In the genomic region with DNA sequence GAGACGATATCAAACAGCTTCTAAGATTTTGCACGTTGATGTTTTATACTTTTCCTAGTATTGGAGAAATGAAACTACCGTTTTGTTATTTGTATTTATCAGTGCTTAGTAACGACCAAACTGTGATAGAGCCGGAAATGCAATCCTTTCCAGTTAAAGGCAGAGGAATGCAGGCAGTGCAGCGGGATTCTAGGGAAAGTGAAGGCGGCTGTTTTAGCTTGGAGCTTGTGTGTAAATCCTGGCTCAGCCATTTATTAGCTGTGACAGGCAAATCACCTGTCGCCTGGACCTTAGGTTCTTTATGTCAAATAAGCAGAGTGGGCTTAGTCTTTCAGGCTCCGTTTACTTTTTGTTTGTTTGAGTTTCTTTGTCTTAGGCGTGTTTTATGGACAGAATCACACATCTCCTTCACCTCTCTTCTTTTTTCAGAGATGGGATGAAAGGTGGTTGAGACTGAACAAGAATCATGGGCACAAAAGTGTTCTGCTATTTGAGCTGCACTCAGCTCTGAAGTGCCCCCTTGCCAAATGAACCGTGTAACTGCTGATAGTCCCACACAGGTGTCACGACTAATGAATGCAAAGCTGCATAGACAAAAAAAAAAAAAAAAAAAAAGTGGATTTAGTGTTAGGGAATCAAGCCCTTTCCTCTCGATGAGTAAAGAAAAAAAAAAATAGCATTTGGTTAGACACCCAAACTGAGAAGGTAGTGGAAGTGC, we compare ENCODE assay signal across 8 mouse cellular contexts. TPM values are rescaled to one million over a fixed set of nuclear protein-coding genes. Genes with fewer than 3 reads are reported as not detected.
DNase-seq lines count a peak whose midpoint lies in the region; ATAC-seq and TF ChIP-seq lines count a peak whose summit lies in the region.

No protein-coding gene starts in this region.

- no peaks in the 10 kb centered on the region for H3K9me3 ChIP-seq in CH12.LX (replicated peaks; ENCODE audit: low read length)
- H3K9me3 ChIP-seq in heart, embryonic 15.5 days (replicated peaks): 0 out of 2 replicates have a peak, but pooled peaks cover 3% of the 10 kb centered on the region
- no peaks in the 10 kb centered on the region for H3K9me3 ChIP-seq in limb, embryonic 13.5 days
- H3K9me3 ChIP-seq in neural tube, embryonic 13.5 days: no peaks in the 10 kb centered on the region

- peak overlapping the region; percentile 59 to 92 (median 89) for H3K4me3 ChIP-seq in CH12.LX (replicated peaks in 1 of 3; ENCODE audit: low read depth in 2 of 3, low read length in 2 of 3, poor library complexity in 1 of 3)
- H3K4me3 ChIP-seq in brown adipose tissue, adult 24 weeks (ENCODE audit: insufficient read depth, low read depth, low read length): peak overlapping the region; percentile 80
- H3K4me3 ChIP-seq in heart, embryonic 15.5 days: peak overlapping the region; percentile 87
- H3K4me3 ChIP-seq in limb, embryonic 13.5 days: peak overlapping the region; percentile 75
- peak overlapping the region; percentile 71 for H3K4me3 ChIP-seq in neural tube, embryonic 13.5 days

- H3K4me1 ChIP-seq in CH12.LX (ENCODE audit: control insufficient read depth in 1 of 2, insufficient read depth in 2 of 2): peaks cover 0 to 17% of the 10 kb centered on the region in 2 experiments; a peak in 2 of 4 replicates
- no peaks in the 10 kb centered on the region for H3K4me1 ChIP-seq in brown adipose tissue, adult 24 weeks (ENCODE audit: control insufficient read depth, insufficient read depth, insufficient read length, low read length)
- peaks cover 8% of the 10 kb centered on the region; the same call in 1 of the 2 replicates for H3K4me1 ChIP-seq in heart, embryonic 15.5 days (replicated peaks)
- H3K4me1 ChIP-seq in limb, embryonic 13.5 days: peaks cover 20% of the 10 kb centered on the region
- H3K4me1 ChIP-seq in neural tube, embryonic 13.5 days (replicated peaks): peaks cover 25% of the 10 kb centered on the region

- no peak for TF ChIP-seq CTCF in CH12.LX (conservative IDR thresholded peaks at IDR 0.05 in 1 of 2, IDR thresholded peaks at IDR 0.05 in 1 of 2; ENCODE audit: low read depth in 2 of 2, low read length in 2 of 2)

- in situ Hi-C loops in CH12.LX (cut with MboI; ENCODE audit: low pct_ligation_motif_present, low pct_unique_long_range_greater_than_20kb, low sequenced_read_pairs): no loop called here

- peak overlapping the region; percentile 56 for H3K9ac ChIP-seq in CH12.LX (ENCODE audit: insufficient read depth, low read depth)
- no peak overlapping the region for H3K9ac ChIP-seq in heart, embryonic 15.5 days
- no peak overlapping the region for H3K9ac ChIP-seq in limb, embryonic 13.5 days
- no peak overlapping the region for H3K9ac ChIP-seq in neural tube, embryonic 13.5 days

- no peak for ATAC-seq in heart, embryonic 15.5 days (replicated peaks; ENCODE audit: insufficient number of reproducible peaks, insufficient read depth, low FRiP score, low read depth)
- no peak for ATAC-seq in limb, embryonic 13.5 days (ENCODE audit: low FRiP score, low read depth)
- no peak for ATAC-seq in neural tube, embryonic 13.5 days (ENCODE audit: low read depth)
- no peak for ATAC-seq in activated CD4-positive, CD25-positive, alpha-beta regulatory T cell, adult 4 months

- H3K27ac ChIP-seq in CH12.LX (ENCODE audit: insufficient read depth, low read depth): no peak overlapping the region
- H3K27ac ChIP-seq in brown adipose tissue, adult 24 weeks (replicated peaks; ENCODE audit: low read depth, low read length): no peak overlapping the region
- peak overlapping the region; percentile 92 for H3K27ac ChIP-seq in heart, embryonic 15.5 days
- H3K27ac ChIP-seq in limb, embryonic 13.5 days: no peak overlapping the region
- H3K27ac ChIP-seq in neural tube, embryonic 13.5 days (replicated peaks): no peak overlapping the region

- no peak for TF ChIP-seq EP300 in CH12.LX (IDR thresholded peaks at IDR 0.05; ENCODE audit: low read length)

- TF ChIP-seq RAD21 in CH12.LX (IDR thresholded peaks at IDR 0.05; ENCODE audit: low read depth, low read length): no peak

- 9% methylated on average over 13 of the region's 13 CpGs for WGBS in heart, embryonic 15.5 days
- WGBS in limb, embryonic 13.5 days: 5% methylated on average over 13 of the region's 13 CpGs
- 4% methylated on average over 13 of the region's 13 CpGs for WGBS in neural tube, embryonic 13.5 days

- peak; percentile 13 for DNase-seq in CH12.LX (ENCODE audit: extremely low read depth)
- no peak for DNase-seq in right cerebral cortex, adult 18-20 months
- DNase-seq in layer of hippocampus, postnatal 36 days: no peak

- H3K36me3 ChIP-seq in CH12.LX (replicated peaks in 1 of 2; ENCODE audit: control insufficient read depth in 1 of 2, insufficient read depth in 1 of 2, low read length in 1 of 2): peaks cover 0 to 8% of the 10 kb centered on the region in 2 experiments
- H3K36me3 ChIP-seq in heart, embryonic 15.5 days: no peaks in the 10 kb centered on the region
- H3K36me3 ChIP-seq in limb, embryonic 13.5 days: no peaks in the 10 kb centered on the region
- H3K36me3 ChIP-seq in neural tube, embryonic 13.5 days: no peaks in the 10 kb centered on the region

- peak overlapping the region; percentile 54; the same call in 1 of the 2 replicates for H3K4me2 ChIP-seq in CH12.LX (ENCODE audit: insufficient read depth, low read depth, poor library complexity, severe bottlenecking)
- H3K4me2 ChIP-seq in heart, embryonic 15.5 days: peak overlapping the region; percentile 96
- H3K4me2 ChIP-seq in limb, embryonic 13.5 days (replicated peaks): peak overlapping the region; percentile 86
- peak overlapping the region; percentile 74 for H3K4me2 ChIP-seq in neural tube, embryonic 13.5 days

- no peak for TF ChIP-seq POLR2A in CH12.LX (IDR thresholded peaks at IDR 0.05; ENCODE audit: low read depth, low read length)

- H3K79me2 ChIP-seq in CH12.LX (replicated peaks; ENCODE audit: control insufficient read depth, extremely low read depth, insufficient read depth, poor library complexity, severe bottlenecking): no peaks in the 10 kb centered on the region

- dilution Hi-C loops in CH12.LX (cut with MboI; ENCODE audit: extremely low pct_ligation_motif_present, extremely low pct_unique_long_range_greater_than_20kb, low sequenced_read_pairs): no loop called here

- no peaks in the 10 kb centered on the region for H3K27me3 ChIP-seq in CH12.LX (replicated peaks)
- H3K27me3 ChIP-seq in heart, embryonic 15.5 days: no peaks in the 10 kb centered on the region
- no peaks in the 10 kb centered on the region for H3K27me3 ChIP-seq in limb, embryonic 13.5 days
- H3K27me3 ChIP-seq in neural tube, embryonic 13.5 days: no peaks in the 10 kb centered on the region

TF ChIP-seq in CH12.LX, 34 proteins besides CTCF, POLR2A, EP300 and RAD21:
- peak; percentile 76 for TF ChIP-seq ZNF384 (IDR thresholded peaks at IDR 0.05; ENCODE audit: low read depth, low read length)
- no peak for TF ChIP-seq JUN (IDR thresholded peaks at IDR 0.05; ENCODE audit: insufficient read depth, low read depth, low read length)

RNA-seq across cellular contexts. Expression of a gene that starts 1.1 kb away (rescaled TPM):
- 1.1 and 1.5 TPM in 2 replicates for total RNA-seq in CH12.LX (2012; rRNA removed)
- 0.93 and 1.4 TPM in 2 replicates for total RNA-seq in CH12.LX (2014; rRNA removed)
- polyA plus RNA-seq in CH12.LX (2012; ENCODE audit: insufficient read length, low read depth): 2.2 and 2.3 TPM in 2 replicates
- 0.71 and 1.6 TPM in 2 replicates for polyA plus RNA-seq in brown adipose tissue, adult 24 weeks (2012; ENCODE audit: insufficient read depth, insufficient read length, missing spikeins)
- 3.3 and 3.6 TPM in 2 replicates for polyA plus RNA-seq in heart, embryonic 15.5 days (2015; fragmentation: Nextera tagmentation; extraction: Ambion mirVana)
- 4.2 and 4.6 TPM in 2 replicates for polyA plus RNA-seq in limb, embryonic 13.5 days (2015; fragmentation: Nextera tagmentation; extraction: Ambion mirVana)
- polyA plus RNA-seq in neural tube, embryonic 13.5 days (2015; fragmentation: Nextera tagmentation; extraction: Ambion mirVana): 2.9 and 5.2 TPM in 2 replicates
- polyA plus RNA-seq in activated CD4-positive, CD25-positive, alpha-beta regulatory T cell, adult 4 months (2017; shearing (Covaris generic)): 10 to 100 TPM; 10.7 to 13.4 TPM
- total RNA-seq in layer of hippocampus, postnatal 36 days (2021): 1 to 10 TPM; 3.9 to 5.3 TPM

RNA-seq across cellular contexts. Expression of a gene that starts 40.2 kb away (rescaled TPM):
- total RNA-seq in CH12.LX (2012; rRNA removed): 61.7 and 67.5 TPM in 2 replicates
- 107 and 114 TPM in 2 replicates for total RNA-seq in CH12.LX (2014; rRNA removed)
- polyA plus RNA-seq in CH12.LX (2012; ENCODE audit: insufficient read length, low read depth): 143 and 157 TPM in 2 replicates
- 9.0 and 14.9 TPM in 2 replicates for polyA plus RNA-seq in brown adipose tissue, adult 24 weeks (2012; ENCODE audit: insufficient read depth, insufficient read length, missing spikeins)
- 74.2 and 75.4 TPM in 2 replicates for polyA plus RNA-seq in heart, embryonic 15.5 days (2015; fragmentation: Nextera tagmentation; extraction: Ambion mirVana)
- polyA plus RNA-seq in limb, embryonic 13.5 days (2015; fragmentation: Nextera tagmentation; extraction: Ambion mirVana): 156 and 159 TPM in 2 replicates
- polyA plus RNA-seq in neural tube, embryonic 13.5 days (2015; fragmentation: Nextera tagmentation; extraction: Ambion mirVana): 266 and 271 TPM in 2 replicates
- 10 to 100 TPM; 57.4 to 63.3 TPM for polyA plus RNA-seq in activated CD4-positive, CD25-positive, alpha-beta regulatory T cell, adult 4 months (2017; shearing (Covaris generic))
- total RNA-seq in layer of hippocampus, postnatal 36 days (2021): 100 to 1,000 TPM; 210 to 215 TPM
